ENCODE assay signal across 14 mouse cellular contexts in genomic region chr15:27503221-27503620, GRCm38 (mm10). TPM values are rescaled to one million over a fixed set of nuclear protein-coding genes. Genes with fewer than 3 reads are reported as not detected.
DNase-seq lines count a peak whose midpoint lies in the region; ATAC-seq and TF ChIP-seq lines count a peak whose summit lies in the region.
"Had no signal": no experiment of that assay in that cellular context is flagged by ENCODE, and none has a peak within 500 bp of the region (broad histone marks: within the 10 kb centered on the region; RNA-seq: fewer than 3 reads in every experiment).

No protein-coding gene starts in this region.

- H3K4me1 ChIP-seq in heart, embryonic 15.5 days (replicated peaks): peaks cover 61% of the 10 kb centered on the region
- H3K4me1 ChIP-seq in lung, embryonic 16.5 days (replicated peaks; ENCODE audit: control insufficient read depth, insufficient read depth, low read length): peaks cover 16% of the 10 kb centered on the region
- H3K4me1 ChIP-seq in midbrain, embryonic 11.5 days (ENCODE audit: control insufficient read depth, insufficient read depth, low read length): no peaks in the 10 kb centered on the region
- H3K4me1 ChIP-seq in kidney, adult 2 months (ENCODE audit: control insufficient read depth, insufficient read depth, low read length): 0 out of 2 replicates have a peak, but pooled peaks cover 5% of the 10 kb centered on the region

- DNase-seq in gastrocnemius, adult 18-20 months (ENCODE audit: low spot score): peak; percentile 47
- no peak for DNase-seq in gastrocnemius, postnatal 36 days
- DNase-seq in retina, postnatal 1 day: no peak
- no peak for DNase-seq in midbrain, embryonic 11.5 days (ENCODE audit: low spot score, missing footprints)
- DNase-seq in kidney, adult 2 months: no peak
- DNase-seq: kidney, postnatal 4 days had no signal

- H3K9me3 ChIP-seq in heart, embryonic 15.5 days (replicated peaks): no peaks in the 10 kb centered on the region
- no peaks in the 10 kb centered on the region for H3K9me3 ChIP-seq in lung, embryonic 16.5 days (ENCODE audit: control insufficient read depth, low read length)
- no peaks in the 10 kb centered on the region for H3K9me3 ChIP-seq in midbrain, embryonic 11.5 days (ENCODE audit: control insufficient read depth, low read length)
- H3K9me3 ChIP-seq: hindbrain, embryonic 13.5 days; limb, embryonic 15.5 days; megakaryocyte, embryonic 14.5 days had no signal

- H3K36me3 ChIP-seq in heart, embryonic 15.5 days: no peaks in the 10 kb centered on the region
- H3K36me3 ChIP-seq in lung, embryonic 16.5 days (ENCODE audit: control insufficient read depth, insufficient read depth, low read length): no peaks in the 10 kb centered on the region
- no peaks in the 10 kb centered on the region for H3K36me3 ChIP-seq in midbrain, embryonic 11.5 days (ENCODE audit: control insufficient read depth, insufficient read depth, low read length)
- H3K36me3 ChIP-seq in kidney, adult 2 months (ENCODE audit: control insufficient read depth, insufficient read depth, low read length): no peaks in the 10 kb centered on the region
- H3K36me3 ChIP-seq: hindbrain, embryonic 13.5 days; limb, embryonic 15.5 days had no signal

- intact Hi-C loops in gastrocnemius, postnatal 36 days (cut with DNase I): loop anchor here (5.0 kb wide), 1 partner anchor 36 kb away; the partner anchor contains the start of gene Ank

- TF ChIP-seq CTCF in kidney, adult 2 months (conservative IDR thresholded peaks at IDR 0.05; ENCODE audit: insufficient read depth, insufficient read length, low read depth, low read length): no peak

- 33% methylated on average over 9 of the region's 9 CpGs for WGBS in heart, embryonic 15.5 days
- WGBS in lung, embryonic 16.5 days: 21% methylated on average over 9 of the region's 9 CpGs
- 90% methylated on average over 9 of the region's 9 CpGs for WGBS in midbrain, embryonic 11.5 days
- WGBS in kidney, adult 2 months: 78% methylated on average over 9 of the region's 9 CpGs

- H3K4me3 ChIP-seq in heart, embryonic 15.5 days: no peak overlapping the region
- no peak overlapping the region for H3K4me3 ChIP-seq in lung, embryonic 16.5 days (ENCODE audit: low read length)
- H3K4me3 ChIP-seq in midbrain, embryonic 11.5 days (ENCODE audit: low read depth, low read length): no peak overlapping the region
- no peak overlapping the region for H3K4me3 ChIP-seq in kidney, adult 2 months (ENCODE audit: insufficient read depth, low read depth, low read length)
- H3K4me3 ChIP-seq: hindbrain, embryonic 13.5 days; limb, embryonic 15.5 days; megakaryocyte, embryonic 14.5 days had no signal

- TF ChIP-seq POLR2A in kidney, adult 2 months (IDR thresholded peaks at IDR 0.05; ENCODE audit: low read depth, low read length): no peak

- peak overlapping the region; percentile 72 for H3K27ac ChIP-seq in heart, embryonic 15.5 days
- no peak overlapping the region for H3K27ac ChIP-seq in lung, embryonic 16.5 days (ENCODE audit: low read length)
- H3K27ac ChIP-seq in midbrain, embryonic 11.5 days (ENCODE audit: low read depth, low read length): no peak overlapping the region
- H3K27ac ChIP-seq in kidney, adult 2 months (ENCODE audit: insufficient read depth, low read depth, low read length): no peak overlapping the region
- H3K27ac ChIP-seq: limb, embryonic 15.5 days had no signal

- H3K4me2 ChIP-seq in heart, embryonic 15.5 days: no peak overlapping the region
- H3K4me2 ChIP-seq in lung, embryonic 16.5 days (ENCODE audit: low read depth, low read length): no peak overlapping the region
- no peak overlapping the region for H3K4me2 ChIP-seq in midbrain, embryonic 11.5 days
- H3K4me2 ChIP-seq: hindbrain, embryonic 13.5 days; limb, embryonic 15.5 days had no signal

- 0 out of 2 replicates have a peak, but pooled peaks have one; percentile 10 for ATAC-seq in erythroid progenitor cell, adult 5-6 weeks (replicated peaks; ENCODE audit: low FRiP score, poor library complexity, severe bottlenecking)
- 0 out of 2 replicates have a peak, but pooled peaks have one; percentile 44 for ATAC-seq in heart, embryonic 15.5 days (replicated peaks; ENCODE audit: insufficient number of reproducible peaks, insufficient read depth, low FRiP score, low read depth)
- peak; percentile 59 for ATAC-seq in lung, embryonic 16.5 days (ENCODE audit: low read depth)
- no peak for ATAC-seq in midbrain, embryonic 11.5 days (ENCODE audit: low FRiP score)
- ATAC-seq: CD4-positive, CD25-positive, alpha-beta regulatory T cell, adult 4 months; Patski had no signal

- no peak overlapping the region for H3K9ac ChIP-seq in heart, embryonic 15.5 days
- H3K9ac ChIP-seq in lung, embryonic 16.5 days (ENCODE audit: low read length): no peak overlapping the region
- H3K9ac ChIP-seq in midbrain, embryonic 11.5 days (ENCODE audit: low read length): no peak overlapping the region
- H3K9ac ChIP-seq: hindbrain, embryonic 13.5 days; limb, embryonic 15.5 days had no signal

- no peaks in the 10 kb centered on the region for H3K27me3 ChIP-seq in heart, embryonic 15.5 days
- H3K27me3 ChIP-seq in lung, embryonic 16.5 days (ENCODE audit: control insufficient read depth, insufficient read depth, low read depth, low read length): no peaks in the 10 kb centered on the region
- H3K27me3 ChIP-seq in midbrain, embryonic 11.5 days (ENCODE audit: control insufficient read depth, insufficient read depth, low read length): no peaks in the 10 kb centered on the region
- no peaks in the 10 kb centered on the region for H3K27me3 ChIP-seq in kidney, adult 2 months (replicated peaks; ENCODE audit: control insufficient read depth, insufficient read depth, low read length)
- H3K27me3 ChIP-seq: hindbrain, embryonic 13.5 days; limb, embryonic 15.5 days; megakaryocyte, embryonic 14.5 days; Patski had no signal

RNA-seq across cellular contexts. Expression of gene Ank, which starts 36.7 kb away (rescaled TPM):
- total RNA-seq in gastrocnemius, adult 18-20 months (2021): 100 to 1,000 TPM; 128 to 153 TPM
- total RNA-seq in gastrocnemius, postnatal 36 days (2021): 100 to 1,000 TPM; 107 to 112 TPM
- 137 and 158 TPM in 2 replicates for total RNA-seq in erythroid progenitor cell, adult 5-6 weeks (2015; ENCODE audit: low replicate concordance)
- 64.9 and 79.8 TPM in 2 replicates for total RNA-seq in erythroid progenitor cell, adult 5-6 weeks (2017; ENCODE audit: low replicate concordance)
- 10.2 and 10.8 TPM in 2 replicates for polyA plus RNA-seq in heart, embryonic 15.5 days (2015; fragmentation: Nextera tagmentation; extraction: Ambion mirVana)
- polyA plus RNA-seq in lung, embryonic 16.5 days (2015; fragmentation: Nextera tagmentation; extraction: Ambion mirVana): 5.0 and 5.7 TPM in 2 replicates
- polyA plus RNA-seq in midbrain, embryonic 11.5 days (2014; fragmentation: Nextera tagmentation; extraction: Ambion mirVana): 8.2 and 8.6 TPM in 2 replicates
- polyA plus RNA-seq in kidney, adult 2 months (2012; rRNA removed): 17.4 and 18.6 TPM in 2 replicates
